Mouse (Mus musculus): ENCODE measurements around the gene Tbc1d22a. TPM values are rescaled to one million over a fixed set of nuclear protein-coding genes. Genes with fewer than 3 reads are reported as not detected.

The Tbc1d22a gene
- polyA plus RNA-seq, 1 experiment from 2014 or later: 15.3 TPM

- Histone ChIP-seq H3K9ac (ENCODE audit: low read depth, low read length) (no peak overlapping the region), H3K4me3 (ENCODE audit: low read depth, low read length) (no peak overlapping the region), H3K27me3 (replicated peaks; ENCODE audit: control insufficient read depth, insufficient read depth, low read length) (no peaks in the 10 kb centered on the region), H3K9me3 (ENCODE audit: control insufficient read depth) (no peaks in the 10 kb centered on the region), H3K4me1 (replicated peaks; ENCODE audit: control insufficient read depth, insufficient read depth, low read length) (no peaks in the 10 kb centered on the region), H3K27ac (ENCODE audit: low read depth, low read length) (no peak overlapping the region), H3K4me2 (replicated peaks; ENCODE audit: low read depth) (no peak overlapping the region), H3K36me3 (ENCODE audit: control insufficient read depth, insufficient read depth) (no peaks in the 10 kb centered on the region)
- TF ChIP-seq CTCF (IDR thresholded peaks at IDR 0.05; ENCODE audit: low read depth): no peak
- no peak for ATAC-seq
- WGBS: 63% methylated on average over 4 of the region's 4 CpGs
Measured at GRCm38 (mm10) chr15:86199482-86199881, 14.8 kb upstream of the Tbc1d22a start.

- no peak for ATAC-seq
- no peak for TF ChIP-seq CTCF (IDR thresholded peaks at IDR 0.05; ENCODE audit: low read depth)
- H3K9me3 ChIP-seq (ENCODE audit: control insufficient read depth): no peaks in the 10 kb centered on the region
- no peaks in the 10 kb centered on the region for H3K36me3 ChIP-seq (ENCODE audit: control insufficient read depth, insufficient read depth)
- H3K4me3 ChIP-seq (ENCODE audit: low read depth, low read length): no peak overlapping the region
- no peaks in the 10 kb centered on the region for H3K27me3 ChIP-seq (replicated peaks; ENCODE audit: control insufficient read depth, insufficient read depth, low read length)
- H3K9ac ChIP-seq (ENCODE audit: low read depth, low read length): no peak overlapping the region
- no peaks in the 10 kb centered on the region for H3K4me1 ChIP-seq (replicated peaks; ENCODE audit: control insufficient read depth, insufficient read depth, low read length)
- H3K27ac ChIP-seq (ENCODE audit: low read depth, low read length): no peak overlapping the region
- H3K4me2 ChIP-seq (replicated peaks; ENCODE audit: low read depth): no peak overlapping the region
- 37% methylated on average over 4 of the region's 4 CpGs for whole genome bisulfite sequencing
Measured at GRCm38 (mm10) chr15:86200169-86200568, 14.1 kb upstream of the Tbc1d22a start.

- Histone ChIP-seq H3K4me1 (replicated peaks; ENCODE audit: control insufficient read depth, insufficient read depth, low read length) (no peaks in the 10 kb centered on the region), H3K36me3 (ENCODE audit: control insufficient read depth, insufficient read depth) (no peaks in the 10 kb centered on the region), H3K27ac (ENCODE audit: low read depth, low read length) (no peak overlapping the region), H3K27me3 (replicated peaks; ENCODE audit: control insufficient read depth, insufficient read depth, low read length) (no peaks in the 10 kb centered on the region), H3K4me2 (replicated peaks; ENCODE audit: low read depth) (no peak overlapping the region), H3K4me3 (ENCODE audit: low read depth, low read length) (no peak overlapping the region), H3K9ac (ENCODE audit: low read depth, low read length) (no peak overlapping the region), H3K9me3 (ENCODE audit: control insufficient read depth) (no peaks in the 10 kb centered on the region)
- ATAC-seq: no peak
- 41% methylated on average over 4 of the region's 4 CpGs for WGBS
- TF ChIP-seq CTCF (IDR thresholded peaks at IDR 0.05; ENCODE audit: low read depth): no peak
Measured at GRCm38 (mm10) chr15:86201095-86201494, 13.2 kb upstream of the Tbc1d22a start.

GRCm38 (mm10) chr15:86201696-86202330 is 12.4 kb upstream of the Tbc1d22a start:
- H3K27ac ChIP-seq (ENCODE audit: low read depth, low read length): no peak overlapping the region
- no peaks in the 10 kb centered on the region for H3K9me3 ChIP-seq (ENCODE audit: control insufficient read depth)
- no peak overlapping the region for H3K4me2 ChIP-seq (replicated peaks; ENCODE audit: low read depth)
- H3K9ac ChIP-seq (ENCODE audit: low read depth, low read length): no peak overlapping the region
- no peaks in the 10 kb centered on the region for H3K36me3 ChIP-seq (ENCODE audit: control insufficient read depth, insufficient read depth)
- TF ChIP-seq CTCF (IDR thresholded peaks at IDR 0.05; ENCODE audit: low read depth): no peak
- H3K4me1 ChIP-seq (replicated peaks; ENCODE audit: control insufficient read depth, insufficient read depth, low read length): no peaks in the 10 kb centered on the region
- ATAC-seq: no peak
- no peak overlapping the region for H3K4me3 ChIP-seq (ENCODE audit: low read depth, low read length)
- no peaks in the 10 kb centered on the region for H3K27me3 ChIP-seq (replicated peaks; ENCODE audit: control insufficient read depth, insufficient read depth, low read length)
- WGBS: 70% methylated on average over 9 of the region's 9 CpGs

DNA sequence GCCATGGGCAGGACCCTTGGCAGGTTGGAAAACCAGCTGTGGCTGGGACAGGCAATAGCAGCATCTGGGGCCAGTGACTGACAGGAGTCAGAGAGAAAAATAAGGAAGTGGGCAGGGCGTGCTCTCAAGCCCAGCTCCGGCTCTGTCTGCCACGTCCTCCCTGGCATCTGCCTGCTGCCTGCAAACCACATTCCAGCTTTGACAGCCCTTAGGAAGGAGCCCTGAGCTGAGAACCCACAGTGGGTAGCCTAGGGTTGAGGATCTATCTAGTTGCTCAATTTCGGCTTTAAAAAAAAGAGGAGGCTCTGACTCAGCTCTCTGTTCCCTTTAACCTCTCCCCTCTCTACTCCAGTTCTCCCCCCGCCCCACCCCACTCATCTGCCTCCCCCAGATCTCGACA is 11.6 kb upstream of the Tbc1d22a start:
- H3K36me3 ChIP-seq (ENCODE audit: control insufficient read depth, insufficient read depth): no peaks in the 10 kb centered on the region
- H3K9me3 ChIP-seq (ENCODE audit: control insufficient read depth): no peaks in the 10 kb centered on the region
- ATAC-seq: no peak
- no peak overlapping the region for H3K27ac ChIP-seq (ENCODE audit: low read depth, low read length)
- H3K27me3 ChIP-seq (replicated peaks; ENCODE audit: control insufficient read depth, insufficient read depth, low read length): no peaks in the 10 kb centered on the region
- no peak overlapping the region for H3K4me2 ChIP-seq (replicated peaks; ENCODE audit: low read depth)
- H3K4me3 ChIP-seq (ENCODE audit: low read depth, low read length): no peak overlapping the region
- 33% methylated on average over 6 of the region's 6 CpGs for WGBS
- H3K4me1 ChIP-seq (replicated peaks; ENCODE audit: control insufficient read depth, insufficient read depth, low read length): no peaks in the 10 kb centered on the region
- H3K9ac ChIP-seq (ENCODE audit: low read depth, low read length): no peak overlapping the region
- no peak for TF ChIP-seq CTCF (IDR thresholded peaks at IDR 0.05; ENCODE audit: low read depth)

- no peak overlapping the region for H3K9ac ChIP-seq (ENCODE audit: low read depth, low read length)
- no peaks in the 10 kb centered on the region for H3K9me3 ChIP-seq (ENCODE audit: control insufficient read depth)
- no peaks in the 10 kb centered on the region for H3K36me3 ChIP-seq (ENCODE audit: control insufficient read depth, insufficient read depth)
- no peak overlapping the region for H3K4me2 ChIP-seq (replicated peaks; ENCODE audit: low read depth)
- no peak overlapping the region for H3K4me3 ChIP-seq (ENCODE audit: low read depth, low read length)
- no peak for ATAC-seq
- no peak for TF ChIP-seq CTCF (IDR thresholded peaks at IDR 0.05; ENCODE audit: low read depth)
- no peaks in the 10 kb centered on the region for H3K4me1 ChIP-seq (replicated peaks; ENCODE audit: control insufficient read depth, insufficient read depth, low read length)
- WGBS: 78% methylated on average over 7 of the region's 7 CpGs
- no peaks in the 10 kb centered on the region for H3K27me3 ChIP-seq (replicated peaks; ENCODE audit: control insufficient read depth, insufficient read depth, low read length)
- no peak overlapping the region for H3K27ac ChIP-seq (ENCODE audit: low read depth, low read length)
Measured at GRCm38 (mm10) chr15:86203292-86203793, 10.9 kb upstream of the Tbc1d22a start.

Data from intestine, postnatal 0 days (tissue).